Mouse (Mus musculus) cerebellum, adult 2 months (tissue): ENCODE data around the gene Nid2.

ENCODE experiments used
- CTCF ChIP-seq: fragments of 200-500 bp; IDR thresholded peaks from 2 replicates; pipeline ENCODE4 v1.5.1; 2011; ENCODE audit warnings: low read depth, mild to moderate bottlenecking, control low read depth, low read length, moderate library complexity, borderline replicate concordance; ENCODE audit not compliant: insufficient read depth
- POLR2A ChIP-seq: fragments of 200-500 bp; IDR thresholded peaks from 2 replicates; pipeline ENCODE4 v1.6.1; 2011; ENCODE audit warnings: low read length, control low read depth, borderline replicate concordance; ENCODE audit not compliant: insufficient read depth

GRCm38 (mm10) chr14:19853471-19853870, 102.4 kb downstream of the Nid2 start:
- TF ChIP-seq CTCF, result no peak
- no peak for TF ChIP-seq POLR2A
